Mouse (Mus musculus) megakaryocyte, adult 5-6 weeks (primary cell): ENCODE results near the gene Mcl1. TPM values are rescaled to one million over a fixed set of nuclear protein-coding genes. Genes with fewer than 3 reads are reported as not detected.
"Not testable (repeated sequence)": the region's sequence is repeated elsewhere in the genome, so short reads cannot be mapped to it uniquely, and the experiment has no call there.

Source experiments
- ATAC-seq: 2 replicates; pipeline ENCODE4 v1.8.0; 2016; ENCODE audit warnings: mild to moderate bottlenecking, inconsistent platforms; ENCODE audit not compliant: poor library complexity, severe bottlenecking
- total RNA-seq, 2 experiments: library from RNA; stranded (forward) in 1 of 2; stranded (reverse) in 1 of 2; fragments of 153-499, 151-499 nt in 1 of 2; fragments of 221-1000, 200-1000 nt in 1 of 2; gene quantifications; 2 replicates each; pipeline versions ENCODE4 v1.2.3 to v1.2.4; 2015 to 2017

Mcl1 gene
- total RNA-seq (2015) (440 and 463 TPM in 2 replicates), total RNA-seq (2017) (327 and 343 TPM in 2 replicates)

DNA sequence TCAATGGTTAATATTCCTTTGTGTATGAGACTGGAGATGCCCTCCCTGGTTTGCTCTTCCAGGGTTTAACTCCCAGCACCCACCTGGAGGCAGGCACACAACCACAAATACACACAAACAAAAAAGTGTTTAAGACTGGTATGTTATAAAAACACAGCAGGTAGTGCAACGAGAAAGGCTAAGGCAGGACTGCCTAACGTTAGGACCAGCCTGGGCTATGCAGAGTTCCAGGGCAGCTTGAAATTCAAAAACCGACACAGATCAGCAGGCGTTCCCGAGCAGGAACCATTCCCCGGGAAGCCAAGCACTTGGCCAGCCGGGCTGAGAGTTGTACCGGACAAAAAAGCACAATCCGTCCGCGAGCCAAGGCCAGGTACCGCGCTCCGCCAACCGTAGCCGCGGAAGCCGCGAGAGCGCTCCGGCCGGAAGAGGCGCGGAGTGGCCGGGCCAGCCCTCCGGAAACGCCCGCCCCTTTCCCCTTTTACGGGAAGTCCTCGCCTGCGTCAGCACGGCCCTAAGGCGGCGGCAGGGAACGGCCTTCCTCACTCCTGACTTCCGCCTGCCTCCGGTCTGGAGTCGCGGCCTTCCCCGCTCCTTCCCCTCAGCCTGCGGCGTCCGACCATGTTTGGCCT, at the start of gene Mcl1:
TSS of gene Mcl1 (plus strand) at position 553 of the 632 bp plus-strand sequence.
- ATAC-seq, result peak; percentile 80

- ATAC-seq, result peak; percentile 59
Observed at GRCm38 (mm10) chr3:95609195-95609594, 49.4 kb upstream of the Mcl1 start.

GRCm38 (mm10) chr3:95613996-95614395, 44.6 kb upstream of the Mcl1 start:
- no peak for ATAC-seq

GRCm38 (mm10) chr3:95618511-95618910, 40.1 kb upstream of the Mcl1 start:
- no peak for ATAC-seq

DNA sequence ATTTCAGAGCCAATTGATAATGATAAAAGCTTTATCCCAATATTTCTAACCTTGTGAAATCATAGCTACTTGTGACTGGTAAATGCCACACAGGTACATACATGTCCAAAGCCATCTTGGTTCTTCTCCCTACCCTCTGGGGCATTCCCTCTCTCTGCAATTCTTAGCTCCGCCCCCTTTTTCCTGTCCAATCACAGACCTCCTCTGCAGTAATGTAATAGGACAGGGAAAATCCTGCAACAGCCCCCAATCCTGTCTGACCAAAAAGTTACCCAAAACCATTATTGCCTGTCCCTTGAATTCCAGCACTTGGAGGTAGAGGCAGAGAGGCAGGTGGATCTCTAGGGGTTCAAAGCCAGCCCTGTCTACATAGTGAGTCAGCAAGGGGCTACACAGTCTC, 37.3 kb upstream of the Mcl1 start:
- no peak for ATAC-seq

GRCm38 (mm10) chr3:95622421-95622820, 36.2 kb upstream of the Mcl1 start:
- not testable (repeated sequence) for ATAC-seq

- no peak for ATAC-seq
Observed at GRCm38 (mm10) chr3:95623551-95623950, 35.0 kb upstream of the Mcl1 start.

DNA sequence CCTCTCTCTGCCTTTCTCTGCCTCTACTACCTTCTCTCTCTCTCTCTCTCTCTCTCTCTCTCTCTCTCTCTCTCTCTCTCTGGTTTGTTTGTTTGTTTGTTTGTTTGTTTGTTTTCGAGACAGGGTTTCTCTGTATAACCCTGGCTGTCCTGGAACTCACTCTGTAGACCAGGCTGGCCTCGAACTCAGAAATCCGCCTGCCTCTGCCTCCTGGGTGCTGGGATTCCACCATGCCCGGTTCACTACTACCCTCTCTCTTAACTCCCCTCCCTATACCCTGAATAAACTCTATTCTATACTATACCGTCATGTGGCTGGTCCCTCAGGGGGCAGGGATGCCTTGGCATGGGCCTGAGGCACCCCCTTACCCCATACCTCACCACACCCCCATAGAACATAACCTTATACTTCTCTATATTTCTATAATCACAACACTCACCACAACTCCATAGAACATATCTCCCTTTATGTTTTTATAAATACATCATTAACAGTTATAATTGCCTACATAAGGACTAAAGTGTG, 34.5 kb upstream of the Mcl1 start:
- ATAC-seq, result not testable (repeated sequence)

DNA sequence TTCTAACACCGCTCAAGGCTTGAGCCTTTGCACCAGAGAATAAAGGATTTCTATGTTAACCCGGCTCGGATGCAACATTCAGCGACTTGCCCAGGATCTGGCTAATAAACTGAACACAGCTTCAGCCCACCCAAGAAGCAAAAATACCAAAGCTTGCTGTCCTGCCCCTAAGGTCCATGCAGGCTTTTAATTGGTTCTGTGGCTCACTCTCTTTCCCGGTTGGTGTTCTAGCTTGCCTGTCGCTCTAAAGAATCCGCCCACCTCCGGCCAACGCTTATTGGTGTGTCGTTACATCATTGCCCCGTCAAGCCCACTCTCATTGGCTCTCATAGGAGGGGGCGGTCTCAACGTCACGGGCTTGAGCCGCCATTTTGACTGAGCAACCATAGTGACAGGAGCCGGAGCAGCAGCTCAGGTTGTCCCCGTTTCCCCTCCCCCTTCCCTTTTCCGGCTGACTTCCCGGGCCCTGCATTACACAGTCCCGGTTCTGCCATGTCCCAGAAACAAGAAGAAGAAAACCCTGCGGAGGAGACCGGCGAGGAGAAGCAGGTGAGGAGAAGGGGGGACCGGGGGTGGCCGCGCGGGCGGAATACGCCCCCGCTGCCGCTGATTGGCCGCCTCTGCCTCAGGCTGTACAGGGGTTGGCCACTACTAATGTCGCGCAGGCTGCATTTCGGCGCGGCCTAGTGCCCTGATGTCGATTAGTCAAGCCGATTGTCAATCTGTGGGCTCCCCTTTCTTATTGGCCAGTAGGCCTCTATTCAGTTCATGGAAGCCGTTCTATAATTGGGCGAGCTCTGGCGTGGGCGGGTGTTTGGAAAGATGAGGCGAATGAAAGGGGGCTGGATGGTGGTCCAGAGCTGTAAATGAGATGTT, 33.7 kb upstream of the Mcl1 start, which contains the start of gene Ensa:
TSS of gene Ensa (plus strand) at position 366 of the 876 bp plus-strand sequence.
- ATAC-seq, result peak; percentile 93

DNA sequence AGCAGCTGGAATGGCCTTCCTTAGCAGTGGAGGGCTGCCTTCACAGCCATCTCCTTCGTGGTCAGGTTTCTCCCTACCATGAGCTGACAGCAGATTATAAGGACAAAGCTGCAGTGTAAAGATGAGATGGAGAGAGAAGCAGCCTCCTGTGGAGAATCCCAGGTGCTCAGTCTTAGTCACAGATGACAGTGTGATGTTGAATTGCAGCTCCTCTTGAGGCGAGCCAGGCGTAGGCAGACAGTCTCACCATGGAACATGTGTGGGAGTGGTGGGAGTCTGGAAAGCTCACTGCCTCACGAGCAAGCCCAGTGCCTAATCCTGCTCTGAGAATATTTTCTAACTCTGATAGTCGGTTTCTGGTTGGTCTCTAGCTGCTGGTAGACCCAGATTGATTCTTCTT, 30.8 kb upstream of the Mcl1 start:
- ATAC-seq, result no peak

DNA sequence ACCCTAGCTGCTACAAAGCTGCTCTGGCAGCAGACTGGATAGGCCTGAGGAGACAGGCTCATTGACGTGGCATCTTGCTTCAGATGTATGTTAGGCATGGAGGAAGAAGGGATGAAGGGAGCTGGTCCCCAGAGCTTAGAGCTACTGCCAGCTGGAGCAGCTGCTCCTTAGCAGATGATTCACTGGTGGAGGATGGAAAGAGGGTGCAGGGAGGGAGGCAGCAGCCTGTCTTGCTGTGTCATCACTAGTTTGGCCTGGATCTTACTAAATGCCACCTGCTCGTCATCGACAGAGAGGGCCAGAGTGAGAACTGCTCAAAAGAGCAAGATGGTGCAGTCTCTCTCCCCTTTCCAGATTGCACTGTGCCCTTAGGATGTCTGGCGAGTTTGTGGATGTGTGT, 28.8 kb upstream of the Mcl1 start:
- no peak for ATAC-seq

- peak; percentile 67 for ATAC-seq
Observed at GRCm38 (mm10) chr3:95630856-95631255, 27.7 kb upstream of the Mcl1 start.

DNA sequence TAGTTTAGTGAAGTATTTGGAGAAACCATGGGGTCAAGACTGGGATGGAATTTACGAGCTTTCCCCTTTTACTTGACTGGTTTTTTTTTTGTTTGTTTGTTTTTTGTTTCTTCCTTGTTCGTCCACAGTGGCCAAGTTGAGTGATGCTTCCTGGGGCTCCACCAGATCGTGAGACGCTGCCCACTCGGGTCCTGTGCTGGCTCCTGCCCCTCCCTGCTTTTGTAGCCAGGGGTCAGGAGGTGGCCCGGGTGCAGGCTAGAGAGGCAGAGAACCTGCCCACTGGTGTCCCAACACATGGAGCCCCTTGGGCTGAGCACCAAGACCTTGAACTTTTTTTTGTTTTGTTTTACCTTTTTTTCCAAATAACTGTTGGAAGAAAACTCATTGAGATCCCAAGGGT, 27.3 kb upstream of the Mcl1 start:
- no peak for ATAC-seq

GRCm38 (mm10) chr3:95632648-95633588, 25.7 kb upstream of the Mcl1 start:
- peak; percentile 72 for ATAC-seq

- ATAC-seq, result no peak
Observed at GRCm38 (mm10) chr3:95635636-95636035, 23.0 kb upstream of the Mcl1 start.

- ATAC-seq, result no peak
Observed at GRCm38 (mm10) chr3:95636072-95636471, 22.5 kb upstream of the Mcl1 start.

- no peak for ATAC-seq
Observed at GRCm38 (mm10) chr3:95639694-95640093, 18.9 kb upstream of the Mcl1 start.

DNA sequence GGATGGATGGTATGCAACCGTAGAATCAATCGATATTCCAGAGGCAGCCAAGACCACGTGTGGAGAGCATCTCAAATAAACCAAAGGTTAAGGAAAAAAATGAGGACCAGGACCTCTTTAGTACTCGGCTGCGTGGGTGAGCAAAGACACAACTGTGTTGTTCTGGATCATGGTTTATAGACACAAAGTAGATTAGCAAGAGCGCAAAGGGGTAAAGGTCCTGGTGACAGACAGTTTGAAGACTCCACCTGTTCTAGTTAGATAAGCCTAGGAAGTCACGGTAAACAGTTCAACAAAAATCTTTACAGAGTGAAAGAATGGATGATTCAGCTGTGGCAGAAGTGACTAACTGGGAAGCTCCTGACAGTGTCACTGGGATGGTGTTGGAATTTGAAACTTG, 15.5 kb upstream of the Mcl1 start:
- ATAC-seq, result no peak

- peak; percentile 98 for ATAC-seq
Observed at GRCm38 (mm10) chr3:95645313-95646235, 13.0 kb upstream of the Mcl1 start.

DNA sequence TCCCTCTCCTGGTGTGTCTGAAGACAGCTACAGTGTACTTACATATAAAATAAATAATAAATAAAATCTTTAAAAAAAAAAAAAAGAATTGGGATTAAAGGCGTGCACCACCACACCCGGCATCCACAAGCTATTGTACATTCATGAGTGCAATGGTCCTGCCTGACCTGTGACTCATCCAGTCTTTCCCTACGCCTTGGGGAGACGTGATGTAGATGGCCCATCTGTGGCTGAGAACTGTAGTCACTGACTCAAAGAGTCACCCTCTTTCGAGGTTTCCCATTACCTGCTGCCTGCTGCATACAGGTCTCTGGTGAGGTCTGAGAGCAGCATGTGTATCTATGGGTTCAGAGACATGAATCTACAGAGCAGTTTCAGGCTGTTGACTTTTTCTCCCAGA, 10.6 kb upstream of the Mcl1 start:
- no peak for ATAC-seq
